Mouse (Mus musculus) layer of hippocampus, postnatal 10 days (tissue): Measurements from ENCODE around the gene Dvl2. TPM values are rescaled to one million over a fixed set of nuclear protein-coding genes. Genes with fewer than 3 reads are reported as not detected.

Source experiments
- microRNA-seq, 2 experiments: library from miRNA; unstranded; fragments of <30 nt; microRNA quantifications; one replicate each; pipeline ENCODE4 v1.2.0; 2021
- total RNA-seq, 2 experiments: library from RNA; stranded (reverse); gene quantifications; 2 replicates each; pipeline ENCODE4 v1.2.3; 2021

Gene Dvl2
- total RNA-seq, 2 experiments from 2014 or later: 26.1 to 38.9 TPM

Small RNA genes within 50 kb of the gene (microRNA-seq; reads per million reads assigned to microRNA genes)
- 0.22 to 0.39 reads per million in 2 experiments for gene Gm44349
- gene Mir324: 7,935 to 11,302 reads per million in 2 experiments

Other genes starting within 250 kb of the Dvl2 start
- 10 to 100 TPM; 55.6 to 59.4 TPM for gene Polr2a, start 242.0 kb upstream of the Dvl2 start, total RNA-seq
- gene Slc35g3, start 238.6 kb upstream of the Dvl2 start, total RNA-seq: under 1 TPM in 1 of 2 experiments, not detected in 1; 0.22 TPM
- 10 to 100 TPM; 69.7 to 72.8 TPM for gene Zbtb4, start 234.7 kb upstream of the Dvl2 start, total RNA-seq
- 1 to 10 TPM; 1.1 to 1.6 TPM for gene Chrnb1, start 204.7 kb upstream of the Dvl2 start, total RNA-seq
- gene Fgf11, start 198.7 kb upstream of the Dvl2 start, total RNA-seq: 10 to 100 TPM; 26.8 to 26.9 TPM
- gene Tmem102, start 195.0 kb upstream of the Dvl2 start, total RNA-seq: not detected
- gene Gm39566, start 185.3 kb upstream of the Dvl2 start, total RNA-seq: not detected
- gene Spem2, start 182.1 kb upstream of the Dvl2 start, total RNA-seq: not detected
- gene Spem1, start 178.4 kb upstream of the Dvl2 start, total RNA-seq: under 1 TPM; 0.34 to 0.54 TPM
- gene Nlgn2, start 162.8 kb upstream of the Dvl2 start, total RNA-seq: 100 to 1,000 TPM; 227 to 245 TPM
- gene Tmem256, start 162.1 kb upstream of the Dvl2 start, total RNA-seq: 100 to 1,000 TPM; 148 to 153 TPM
- gene Plscr3, start 154.2 kb upstream of the Dvl2 start, total RNA-seq: 10 to 100 TPM; 31.2 to 37.7 TPM
- under 1 TPM in 1 of 2 experiments, not detected in 1; 0.25 TPM for gene Tnk1, start 141.9 kb upstream of the Dvl2 start, total RNA-seq
- gene Tmem95, start 122.6 kb upstream of the Dvl2 start, total RNA-seq: not detected
- gene Kctd11, start 119.2 kb upstream of the Dvl2 start, total RNA-seq: under 1 TPM; 0.85 TPM
- under 1 TPM; 0.16 to 0.21 TPM for gene Acap1, start 105.1 kb upstream of the Dvl2 start, total RNA-seq
- 1 to 10 TPM; 2.4 to 2.5 TPM for gene 2810408A11Rik, start 99.6 kb upstream of the Dvl2 start, total RNA-seq
- gene Neurl4, start 99.5 kb upstream of the Dvl2 start, total RNA-seq: 100 to 1,000 TPM; 127 to 146 TPM
- gene Gps2, start 86.7 kb upstream of the Dvl2 start, total RNA-seq: 10 to 100 TPM; 27.8 to 30.2 TPM
- gene Eif5a, start 78.6 kb upstream of the Dvl2 start, total RNA-seq: 100 to 1,000 TPM; 479 to 501 TPM
- gene Ybx2, start 64.8 kb upstream of the Dvl2 start, total RNA-seq: 1 to 10 TPM; 9.2 to 9.5 TPM
- 1 to 10 TPM; 1.7 to 2.0 TPM for gene Slc2a4, start 52.4 kb upstream of the Dvl2 start, total RNA-seq
- gene Cldn7, start 35.8 kb upstream of the Dvl2 start, total RNA-seq: not detected
- 100 to 1,000 TPM; 101 to 105 TPM for gene Ctdnep1, start 19.4 kb upstream of the Dvl2 start, total RNA-seq
- 10 to 100 TPM; 98.0 to 99.5 TPM for gene Elp5, start 18.1 kb upstream of the Dvl2 start, total RNA-seq
- 100 to 1,000 TPM; 256 to 267 TPM for gene Gabarap, start 9.5 kb upstream of the Dvl2 start, total RNA-seq
- gene Phf23, start 4.8 kb upstream of the Dvl2 start, total RNA-seq: 10 to 100 TPM; 40.1 to 43.7 TPM
- gene Acadvl, start 14.8 kb downstream of the Dvl2 start, total RNA-seq: 10 to 100 TPM; 55.7 to 57.6 TPM
- 100 to 1,000 TPM; 705 to 717 TPM for gene Dlg4, start 16.3 kb downstream of the Dvl2 start, total RNA-seq
- 1 to 10 TPM; 1.2 to 1.3 TPM for gene Asgr1, start 53.5 kb downstream of the Dvl2 start, total RNA-seq
- not detected for gene Asgr2, start 92.0 kb downstream of the Dvl2 start, total RNA-seq
- gene Mgl2, start 129.7 kb downstream of the Dvl2 start, total RNA-seq: under 1 TPM; 0.67 to 0.69 TPM
- gene Clec10a, start 155.6 kb downstream of the Dvl2 start, total RNA-seq: 1 to 10 TPM; 1.2 to 1.4 TPM
- 10 to 100 TPM; 32.8 to 39.6 TPM for gene Slc16a11, start 212.2 kb downstream of the Dvl2 start, total RNA-seq
- gene Slc16a13, start 220.5 kb downstream of the Dvl2 start, total RNA-seq: 10 to 100 TPM in 1 of 2 experiments, 1 to 10 TPM in 1; 9.2 to 12.1 TPM
- gene Bcl6b, start 229.2 kb downstream of the Dvl2 start, total RNA-seq: 1 to 10 TPM; 4.3 to 7.4 TPM
- 10 to 100 TPM; 44.8 to 55.3 TPM for gene 0610010K14Rik, start 237.3 kb downstream of the Dvl2 start, total RNA-seq
- 1 to 10 TPM; 6.6 to 8.7 TPM for gene Gm21988, start 239.2 kb downstream of the Dvl2 start, total RNA-seq
- 100 to 1,000 TPM; 306 to 350 TPM for gene Rnasek, start 239.2 kb downstream of the Dvl2 start, total RNA-seq